Mouse (Mus musculus) cerebellum, adult 2 months (tissue): Measurements from ENCODE around the gene Limk2. TPM values are rescaled to one million over a fixed set of nuclear protein-coding genes. Genes with fewer than 3 reads are reported as not detected.
A peak's percentile ranks its signal among the peaks of the same experiment; 100 is the strongest.

Experiments used
- DNase-seq, 2 experiments: peaks; one replicate each; pipeline ENCODE4 v3.0.0; 2021
- H3K27ac ChIP-seq: fragments of 200-500 bp; 2 replicates; pipeline ENCODE4 v1.5.1; 2012; ENCODE audit warnings: low read length, control low read depth, inconsistent platforms; ENCODE audit not compliant: insufficient read depth
- H3K27me3 ChIP-seq: fragments of 200-500 bp; 2 replicates; pipeline ENCODE4 v1.6.1; 2012; ENCODE audit warnings: inconsistent platforms, mild to moderate bottlenecking, low read length, moderate library complexity; ENCODE audit not compliant: control insufficient read depth, insufficient read depth
- H3K4me1 ChIP-seq: fragments of 200-500 bp; 2 replicates; pipeline ENCODE4 v1.6.1; 2011; ENCODE audit warnings: low read length; ENCODE audit not compliant: control insufficient read depth, insufficient read depth
- H3K4me3 ChIP-seq: fragments of 200-500 bp; replicated peaks from 2 replicates; pipeline ENCODE3; 2011; ENCODE audit warnings: mild to moderate bottlenecking, low read depth, low read length, control low read depth; ENCODE audit not compliant: insufficient read depth
- CTCF ChIP-seq: fragments of 200-500 bp; IDR thresholded peaks from 2 replicates; pipeline ENCODE4 v1.5.1; 2011; ENCODE audit warnings: low read depth, mild to moderate bottlenecking, control low read depth, low read length, moderate library complexity, borderline replicate concordance; ENCODE audit not compliant: insufficient read depth
- POLR2A ChIP-seq: fragments of 200-500 bp; IDR thresholded peaks from 2 replicates; pipeline ENCODE4 v1.6.1; 2011; ENCODE audit warnings: low read length, control low read depth, borderline replicate concordance; ENCODE audit not compliant: insufficient read depth
- WGBS: fragments of 180-500 bp; shearing (Covaris S2); methylation state at CpG from one replicate; pipeline ENCODE4 v1.1.7; 2018; 5-methylcytosine and 5-hydroxymethylcytosine counted together
- polyA plus RNA-seq: library from polyadenylated mRNA; depleted of rRNA; stranded (reverse); fragments of >200 nt; gene quantifications from 2 replicates; pipeline ENCODE4 v1.2.3, GENCODE M21; 2012

Limk2 gene
- polyA plus RNA-seq, 1 experiment = 201 TPM

GRCm38 (mm10) chr11:3369449-3369848, 39.5 kb downstream of the Limk2 start:
- no peak for DNase-seq
- no peak overlapping the region for H3K27ac ChIP-seq
- 76% methylated on average over 5 of the region's 5 CpGs for WGBS
- H3K27me3 ChIP-seq = no peaks in the 10 kb centered on the region
- H3K4me1 ChIP-seq = peaks cover 4% of the 10 kb centered on the region
- peak overlapping the region; percentile 80 for H3K4me3 ChIP-seq
- no peak for TF ChIP-seq POLR2A
- TF ChIP-seq CTCF = no peak

DNA sequence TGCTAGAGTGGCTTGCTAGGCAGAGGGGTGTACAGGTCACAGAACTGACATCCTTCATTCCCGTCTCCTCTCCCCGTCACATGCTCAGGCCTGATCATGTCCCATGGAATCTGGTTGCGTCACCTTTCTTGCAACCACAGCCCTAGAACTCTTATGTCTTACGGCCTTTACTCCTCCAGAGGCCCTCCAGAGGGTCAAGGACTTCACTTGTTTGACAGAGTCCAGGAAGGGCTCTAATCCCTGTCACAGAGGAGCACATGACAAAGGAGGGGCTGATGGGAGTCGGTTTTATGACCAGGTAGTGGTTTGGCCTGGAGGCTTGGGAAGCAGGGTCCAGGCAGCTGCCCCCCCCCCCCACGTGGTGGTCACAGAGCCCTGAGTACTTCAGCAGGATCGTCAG, 40.0 kb downstream of the Limk2 start:
- no peak for DNase-seq
- H3K27ac ChIP-seq = no peak overlapping the region
- WGBS = 68% methylated on average over 7 of the region's 7 CpGs
- H3K4me3 ChIP-seq = no peak overlapping the region
- peaks cover 4% of the 10 kb centered on the region for H3K4me1 ChIP-seq
- H3K27me3 ChIP-seq = no peaks in the 10 kb centered on the region
- TF ChIP-seq POLR2A (no peak), CTCF (no peak)

DNA sequence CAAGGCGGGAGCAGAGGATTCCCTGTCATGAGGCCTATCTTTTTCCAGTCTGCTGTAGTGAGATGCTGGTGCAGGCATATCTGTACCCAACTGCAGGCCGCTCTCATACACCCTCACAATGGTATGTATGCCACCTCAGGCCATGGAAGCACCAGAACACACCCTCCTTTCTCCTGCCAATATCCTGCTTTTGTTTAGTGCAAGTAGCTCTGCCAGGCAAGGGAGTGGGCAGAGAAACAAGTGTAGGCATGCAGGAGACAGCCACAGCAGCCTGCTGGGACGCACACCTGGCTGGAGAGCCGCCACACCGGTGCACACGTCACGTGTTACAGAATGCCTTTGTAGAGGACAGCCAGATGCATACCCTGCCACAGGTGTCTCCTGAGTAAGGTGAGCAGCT, 42.6 kb downstream of the Limk2 start:
- DNase-seq = no peak
- Histone ChIP-seq H3K4me3 (no peak overlapping the region), H3K4me1 (peaks cover 4% of the 10 kb centered on the region), H3K27me3 (no peaks in the 10 kb centered on the region), H3K27ac (no peak overlapping the region)
- TF ChIP-seq POLR2A (no peak), CTCF (no peak)
- 81% methylated on average over 7 of the region's 7 CpGs for WGBS

DNA sequence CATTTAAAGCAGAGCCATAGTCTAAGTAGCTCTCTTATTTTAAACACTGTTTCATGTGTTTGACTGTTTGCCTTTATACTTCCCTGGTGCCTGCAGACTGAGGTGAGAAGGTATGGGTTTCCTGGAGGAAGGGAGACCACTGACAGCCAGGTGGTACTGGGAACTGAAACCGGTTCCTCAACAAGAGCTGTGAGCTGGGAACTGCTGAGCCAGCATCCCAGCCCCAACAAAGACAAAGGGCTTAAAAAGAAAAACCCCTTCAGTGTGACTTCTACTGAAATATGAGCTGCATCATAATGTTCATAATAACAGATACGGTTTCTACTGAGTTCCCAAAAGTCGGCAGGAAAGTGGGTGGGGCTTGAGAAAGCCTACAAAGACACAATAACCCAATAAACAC, 46.1 kb downstream of the Limk2 start:
- TF ChIP-seq POLR2A = no peak
- no peak for TF ChIP-seq CTCF
- no peak for DNase-seq
- no peak overlapping the region for H3K27ac ChIP-seq
- H3K4me3 ChIP-seq = no peak overlapping the region
- no peaks in the 10 kb centered on the region; the same call in 1 of the 2 replicates for H3K4me1 ChIP-seq
- 87% methylated on average over 3 of the region's 3 CpGs for WGBS
- no peaks in the 10 kb centered on the region for H3K27me3 ChIP-seq

- no peak for DNase-seq
Observed at GRCm38 (mm10) chr11:3352990-3353585, 55.9 kb downstream of the Limk2 start.

DNA sequence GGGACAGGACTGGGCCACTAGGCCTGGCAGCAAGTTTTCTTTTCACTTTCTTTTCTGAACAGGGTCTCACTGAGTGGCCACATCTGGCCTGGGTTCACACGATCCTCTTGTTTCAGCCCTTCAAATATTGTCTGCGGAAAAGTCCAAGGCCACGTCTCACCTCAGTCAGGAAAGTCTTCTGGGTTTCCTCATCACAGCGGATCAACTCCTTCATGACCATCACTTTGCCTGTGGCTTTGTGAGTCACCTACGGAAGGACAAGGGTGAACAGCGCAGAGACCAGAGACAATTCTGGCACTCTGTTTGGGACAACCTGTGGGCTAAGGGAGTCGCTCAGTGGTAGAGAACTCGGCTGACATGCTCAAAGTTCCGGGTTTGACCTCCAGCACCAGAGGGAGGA, 56.9 kb downstream of the Limk2 start:
- H3K4me1 ChIP-seq = peaks cover 8% of the 10 kb centered on the region; the same call in 1 of the 2 replicates
- H3K27me3 ChIP-seq = no peaks in the 10 kb centered on the region
- no peak overlapping the region for H3K4me3 ChIP-seq
- no peak for DNase-seq
- H3K27ac ChIP-seq = no peak overlapping the region
- WGBS = 94% methylated on average over 9 of the region's 9 CpGs
- TF ChIP-seq CTCF (no peak), POLR2A (no peak)

More at GRCm38 (mm10) chr11:3352990-3353585, 55.9 kb downstream of the Limk2 start:
- H3K27me3 ChIP-seq = no peaks in the 10 kb centered on the region
- H3K27ac ChIP-seq = no peak overlapping the region
- WGBS = 58% methylated on average over 18 of the region's 18 CpGs
- H3K4me1 ChIP-seq = peaks cover 6% of the 10 kb centered on the region; the same call in 1 of the 2 replicates
- no peak overlapping the region for H3K4me3 ChIP-seq
- peak; percentile 37; the same call in 1 of the 2 replicates for TF ChIP-seq CTCF
- no peak for TF ChIP-seq POLR2A

DNA sequence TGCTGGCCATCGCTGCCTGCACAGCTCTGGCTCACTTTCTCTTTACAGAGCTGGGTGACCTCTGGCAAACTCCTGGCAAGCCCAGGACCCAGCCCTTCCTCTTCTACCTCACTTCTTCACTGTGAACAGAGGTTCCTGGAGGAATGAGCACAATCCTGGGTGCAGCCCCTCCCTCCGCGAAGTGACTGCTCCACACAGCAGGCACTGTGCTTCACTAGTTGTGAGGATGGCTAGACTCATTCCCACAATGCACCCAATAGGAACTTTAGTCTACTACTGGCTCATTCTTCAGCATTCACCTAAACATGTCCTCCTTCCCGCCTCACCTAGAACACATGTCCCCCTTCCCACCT, 59.7 kb downstream of the Limk2 start:
- no peak for TF ChIP-seq POLR2A
- no peak for TF ChIP-seq CTCF
- Histone ChIP-seq H3K4me1 (peaks cover 11% of the 10 kb centered on the region), H3K27ac (no peak overlapping the region), H3K4me3 (no peak overlapping the region), H3K27me3 (no peaks in the 10 kb centered on the region)
- DNase-seq = no peak
- 82% methylated on average over 4 of the region's 4 CpGs for WGBS

DNA sequence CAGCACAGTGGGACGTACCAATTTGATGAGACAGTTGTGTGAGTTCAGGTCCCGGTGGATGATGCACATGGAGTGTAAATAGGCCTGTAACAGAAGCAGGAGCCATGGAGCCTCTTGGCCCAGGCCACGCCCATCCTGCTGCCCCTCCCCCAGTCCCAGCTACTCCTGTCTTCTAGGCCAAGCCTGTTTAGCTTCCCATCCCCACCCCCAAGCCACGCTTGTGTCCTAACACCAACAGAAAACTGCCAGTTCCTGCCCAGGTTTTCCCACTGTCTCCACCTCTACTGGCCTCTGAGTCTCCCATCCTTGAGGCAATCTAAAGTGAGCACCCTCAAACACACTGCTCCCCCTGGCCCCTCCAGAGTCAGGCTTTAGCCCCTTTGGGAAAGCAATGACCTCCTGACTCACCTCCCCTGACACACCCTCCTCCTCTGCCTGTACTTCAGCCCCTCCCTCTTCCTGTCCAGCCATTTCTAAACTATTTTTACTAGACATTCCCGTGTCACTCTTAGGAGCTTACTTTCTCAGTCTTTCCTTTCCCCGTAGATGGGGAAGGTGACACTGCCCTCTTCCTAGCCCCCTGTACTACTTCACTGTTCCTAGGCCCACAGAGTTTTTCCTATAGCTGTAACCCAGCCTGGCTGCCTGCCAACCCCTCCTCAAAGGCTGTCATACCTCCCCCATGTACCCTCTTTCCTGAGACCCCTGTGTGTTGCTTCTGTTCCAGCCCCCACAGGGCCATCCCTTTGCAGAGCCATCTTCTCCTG, 60.2 kb downstream of the Limk2 start:
- H3K27ac ChIP-seq = no peak overlapping the region
- no peak for DNase-seq
- 49% methylated on average over 6 of the region's 6 CpGs for WGBS

More for the DNA sequence above, 60.2 kb downstream of the Limk2 start:
- Histone ChIP-seq H3K27me3 (no peaks in the 10 kb centered on the region), H3K4me3 (no peak overlapping the region), H3K4me1 (peaks cover 11% of the 10 kb centered on the region)
- TF ChIP-seq POLR2A = no peak
- no peak for TF ChIP-seq CTCF
